Mouse (Mus musculus): ENCODE measurements around the gene Acat2.

DNA sequence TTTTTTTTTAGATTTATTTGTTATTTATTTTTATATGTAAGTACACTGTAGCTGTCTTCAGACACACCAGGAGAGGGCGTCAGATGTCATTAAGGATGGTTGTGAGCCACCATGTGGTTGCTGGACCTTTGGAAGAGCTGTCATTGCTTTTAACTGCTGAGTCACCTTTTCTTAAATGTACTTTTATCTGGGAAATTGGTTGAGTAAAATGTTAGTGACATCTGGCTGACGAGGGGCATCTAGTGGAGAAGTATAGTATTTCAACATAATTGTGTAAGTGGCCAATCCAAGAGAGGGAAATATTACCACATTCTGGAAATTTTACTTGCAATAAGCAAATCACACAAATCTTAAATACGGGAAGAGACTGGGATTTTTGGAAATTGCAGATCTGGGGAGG lies 49.3 kb upstream of the Acat2 start:
- TF ChIP-seq CTCF (IDR thresholded peaks at IDR 0.05; ENCODE audit: extremely low read depth, insufficient read depth, low read length): no peak
- no peak for TF ChIP-seq POLR2A (IDR thresholded peaks at IDR 0.05; ENCODE audit: extremely low read depth, insufficient read depth, low read length)

Data from cortical plate, adult 2 months (tissue).